Mouse (Mus musculus): ENCODE results near the gene M1ap. TPM values are rescaled to one million over a fixed set of nuclear protein-coding genes. Genes with fewer than 3 reads are reported as not detected.
A peak's percentile ranks its signal among the peaks of the same experiment; 100 is the strongest.

The M1ap gene
- polyA plus RNA-seq, 2 experiments = 9.4 to 14.4 TPM

GRCm38 (mm10) chr6:83054871-83055431, 108.2 kb downstream of the M1ap start, which contains the start of gene Htra2:
TSS of gene Htra2 (minus strand) at chr6:83055273.
- peak; percentile 21 for ATAC-seq (ENCODE audit: insufficient read depth)

GRCm38 (mm10) chr6:83057790-83058189, 111.1 kb downstream of the M1ap start, which contains the start of gene Dqx1:
TSS of gene Dqx1 (plus strand) at chr6:83057844.
- Histone ChIP-seq H3K27ac (no peak within 1 kb of the TSS), H3K27me3 (ENCODE audit: control insufficient read depth, insufficient read depth, low read length) (peaks cover 2% of the 10 kb centered on the region; the same call in 1 of the 2 replicates), H3K4me1 (replicated peaks; ENCODE audit: control insufficient read depth in 2 of 2, insufficient read depth in 2 of 2, low read length in 1 of 2) (peaks cover 10 to 16% of the 10 kb centered on the region in 2 experiments), H3K9me3 (ENCODE audit: control insufficient read depth, low read length) (no peaks in the 10 kb centered on the region), H3K36me3 (replicated peaks; ENCODE audit: control insufficient read depth, insufficient read depth, low read depth) (peaks cover 23% of the 10 kb centered on the region), H3K4me3 (ENCODE audit: insufficient read depth in 1 of 2, low read depth in 2 of 2, low read length in 2 of 2) (peak within 1 kb of the TSS; percentile 33 to 39), H3K9ac (replicated peaks) (no peak within 1 kb of the TSS), H3K4me2 (ENCODE audit: low read depth) (peak within 1 kb of the TSS; percentile 45)
- no peak for TF ChIP-seq EP300 (IDR thresholded peaks at IDR 0.05; ENCODE audit: low read depth)
- no peak for TF ChIP-seq CTCF (IDR thresholded peaks at IDR 0.05; ENCODE audit: low read depth)
- WGBS (ENCODE audit: insufficient replicate concordance) = 82% methylated on average over 3 of the region's 3 CpGs
- DNase-seq (ENCODE audit: low read depth in 3 of 3, low spot score in 3 of 3) (peak in 2 of 3 experiments; percentile 43 to 46), ATAC-seq (ENCODE audit: insufficient read depth) (no peak)

More at GRCm38 (mm10) chr6:83054871-83055431, 108.2 kb downstream of the M1ap start, which contains the start of gene Htra2:
- no peak for TF ChIP-seq EP300 (IDR thresholded peaks at IDR 0.05; ENCODE audit: low read depth)
- TF ChIP-seq CTCF (IDR thresholded peaks at IDR 0.05; ENCODE audit: low read depth) = peak; percentile 75
- peak within 1 kb of the TSS; percentile 97 for H3K4me2 ChIP-seq (ENCODE audit: low read depth)
- peaks cover 14 to 20% of the 10 kb centered on the region in 2 experiments for H3K4me1 ChIP-seq (replicated peaks; ENCODE audit: control insufficient read depth in 2 of 2, insufficient read depth in 2 of 2, low read length in 1 of 2)
- peaks cover 42% of the 10 kb centered on the region for H3K36me3 ChIP-seq (replicated peaks; ENCODE audit: control insufficient read depth, insufficient read depth, low read depth)
- no peaks in the 10 kb centered on the region for H3K9me3 ChIP-seq (ENCODE audit: control insufficient read depth, low read length)
- peak within 1 kb of the TSS; percentile 72 for H3K27ac ChIP-seq
- no peaks in the 10 kb centered on the region for H3K27me3 ChIP-seq (ENCODE audit: control insufficient read depth, insufficient read depth, low read length)
- peak within 1 kb of the TSS; percentile 82 to 91 for H3K4me3 ChIP-seq (ENCODE audit: insufficient read depth in 1 of 2, low read depth in 2 of 2, low read length in 2 of 2)
- peak within 1 kb of the TSS; percentile 98 for H3K9ac ChIP-seq (replicated peaks)
- DNase-seq (ENCODE audit: low read depth in 3 of 3, low spot score in 3 of 3) = no peak
- under 1% methylated on average over 50 of the region's 50 CpGs for WGBS (ENCODE audit: insufficient replicate concordance)

DNA sequence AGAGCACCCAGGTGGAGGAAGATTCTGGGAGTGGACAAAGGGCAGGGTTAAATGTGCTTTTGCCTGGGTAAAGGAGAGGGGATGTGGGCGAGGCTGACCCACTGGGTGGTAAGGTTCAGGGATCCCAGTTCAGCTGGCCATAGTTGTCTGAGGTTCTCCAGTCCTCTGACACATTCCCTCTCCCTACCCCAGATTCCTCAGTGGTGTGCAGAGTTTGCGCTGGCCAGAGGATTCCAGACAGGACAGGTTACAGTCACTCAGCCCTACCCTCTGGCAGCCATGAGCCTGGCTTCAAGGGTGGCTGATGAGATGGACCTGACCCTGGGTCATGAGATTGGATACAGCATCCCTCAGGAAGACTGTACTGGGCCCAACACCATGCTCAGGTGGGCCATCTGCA, 112.0 kb downstream of the M1ap start:
- DNase-seq (ENCODE audit: low read depth in 3 of 3, low spot score in 3 of 3) = no peak
- Histone ChIP-seq H3K9me3 (ENCODE audit: control insufficient read depth, low read length) (no peaks in the 10 kb centered on the region), H3K9ac (replicated peaks) (no peak overlapping the region), H3K4me2 (ENCODE audit: low read depth) (peak overlapping the region; percentile 45), H3K27ac (no peak overlapping the region), H3K27me3 (ENCODE audit: control insufficient read depth, insufficient read depth, low read length) (peaks cover 11% of the 10 kb centered on the region), H3K4me3 (ENCODE audit: insufficient read depth in 1 of 2, low read depth in 2 of 2, low read length in 2 of 2) (peak overlapping the region; percentile 33 to 39; a peak in 2 of 4 replicates), H3K36me3 (replicated peaks; ENCODE audit: control insufficient read depth, insufficient read depth, low read depth) (peaks cover 23% of the 10 kb centered on the region), H3K4me1 (replicated peaks; ENCODE audit: control insufficient read depth in 2 of 2, insufficient read depth in 2 of 2, low read length in 1 of 2) (peaks cover 7 to 11% of the 10 kb centered on the region in 2 experiments)
- no peak for ATAC-seq (ENCODE audit: insufficient read depth)
- WGBS (ENCODE audit: insufficient replicate concordance) = 81% methylated on average over 2 of the region's 2 CpGs
- no peak for TF ChIP-seq EP300 (IDR thresholded peaks at IDR 0.05; ENCODE audit: low read depth)
- no peak for TF ChIP-seq CTCF (IDR thresholded peaks at IDR 0.05; ENCODE audit: low read depth)

- DNase-seq (ENCODE audit: low read depth in 3 of 3, low spot score in 3 of 3) (no peak), ATAC-seq (ENCODE audit: insufficient read depth) (no peak)
- Histone ChIP-seq H3K9ac (replicated peaks) (no peak overlapping the region), H3K4me2 (ENCODE audit: low read depth) (no peak overlapping the region), H3K4me3 (ENCODE audit: insufficient read depth in 1 of 2, low read depth in 2 of 2, low read length in 2 of 2) (no peak overlapping the region), H3K4me1 (replicated peaks; ENCODE audit: control insufficient read depth in 2 of 2, insufficient read depth in 2 of 2, low read length in 1 of 2) (no peaks in the 10 kb centered on the region), H3K9me3 (ENCODE audit: control insufficient read depth, low read length) (no peaks in the 10 kb centered on the region), H3K36me3 (replicated peaks; ENCODE audit: control insufficient read depth, insufficient read depth, low read depth) (no peaks in the 10 kb centered on the region), H3K27me3 (ENCODE audit: control insufficient read depth, insufficient read depth, low read length) (peaks cover 84% of the 10 kb centered on the region), H3K27ac (no peak overlapping the region)
- WGBS (ENCODE audit: insufficient replicate concordance) = 29% methylated on average over 8 of the region's 8 CpGs
- TF ChIP-seq CTCF (IDR thresholded peaks at IDR 0.05; ENCODE audit: low read depth) (no peak), EP300 (IDR thresholded peaks at IDR 0.05; ENCODE audit: low read depth) (no peak)
Observed at GRCm38 (mm10) chr6:83065995-83066394, 119.3 kb downstream of the M1ap start.

DNA sequence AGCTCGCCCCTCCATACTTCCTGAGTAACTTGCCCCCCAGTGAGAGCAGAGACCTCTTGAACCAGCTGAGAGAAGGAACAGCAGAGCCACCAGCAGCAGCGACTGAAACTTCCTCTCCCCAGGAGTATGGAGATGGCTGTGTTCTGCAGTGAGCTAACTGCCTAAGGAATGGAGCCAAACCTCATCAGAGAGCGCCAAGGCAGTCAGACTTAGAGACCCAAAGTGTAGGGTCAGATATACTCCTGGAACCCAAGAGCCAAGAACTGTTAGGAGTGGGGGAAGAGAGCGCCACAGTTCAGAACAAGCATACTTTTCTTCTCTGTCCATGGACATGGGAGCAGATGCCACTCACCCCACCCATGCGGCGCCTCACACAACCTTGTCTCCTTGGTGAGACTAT, 119.7 kb downstream of the M1ap start:
- ATAC-seq (ENCODE audit: insufficient read depth) (no peak), DNase-seq (ENCODE audit: low read depth in 3 of 3, low spot score in 3 of 3) (no peak)
- Histone ChIP-seq H3K27me3 (ENCODE audit: control insufficient read depth, insufficient read depth, low read length) (peaks cover 88% of the 10 kb centered on the region), H3K4me1 (replicated peaks; ENCODE audit: control insufficient read depth in 2 of 2, insufficient read depth in 2 of 2, low read length in 1 of 2) (no peaks in the 10 kb centered on the region), H3K9ac (replicated peaks) (no peak overlapping the region), H3K36me3 (replicated peaks; ENCODE audit: control insufficient read depth, insufficient read depth, low read depth) (no peaks in the 10 kb centered on the region), H3K4me2 (ENCODE audit: low read depth) (no peak overlapping the region), H3K9me3 (ENCODE audit: control insufficient read depth, low read length) (no peaks in the 10 kb centered on the region), H3K4me3 (ENCODE audit: insufficient read depth in 1 of 2, low read depth in 2 of 2, low read length in 2 of 2) (no peak overlapping the region), H3K27ac (no peak overlapping the region)
- 27% methylated on average over 6 of the region's 6 CpGs for WGBS (ENCODE audit: insufficient replicate concordance)
- TF ChIP-seq EP300 (IDR thresholded peaks at IDR 0.05; ENCODE audit: low read depth) = no peak
- TF ChIP-seq CTCF (IDR thresholded peaks at IDR 0.05; ENCODE audit: low read depth) = no peak
